Mouse (Mus musculus) cerebellum, adult 2 months (tissue): ENCODE measurements at regions not wholly inside any gene's neighbourhood (a gene's known extent, or its start where the extent isn't known, plus 50 kb on each side); places are given as distances from the start of the nearest gene placed in this dataset.

Experiments
- DNase-seq, 2 experiments: peaks; one replicate each; pipeline ENCODE4 v3.0.0; 2021
- H3K27ac ChIP-seq: fragments of 200-500 bp; 2 replicates; pipeline ENCODE4 v1.5.1; 2012; ENCODE audit warnings: low read length, control low read depth, inconsistent platforms; ENCODE audit not compliant: insufficient read depth
- H3K27me3 ChIP-seq: fragments of 200-500 bp; 2 replicates; pipeline ENCODE4 v1.6.1; 2012; ENCODE audit warnings: inconsistent platforms, mild to moderate bottlenecking, low read length, moderate library complexity; ENCODE audit not compliant: control insufficient read depth, insufficient read depth
- H3K4me1 ChIP-seq: fragments of 200-500 bp; 2 replicates; pipeline ENCODE4 v1.6.1; 2011; ENCODE audit warnings: low read length; ENCODE audit not compliant: control insufficient read depth, insufficient read depth
- H3K4me3 ChIP-seq: fragments of 200-500 bp; replicated peaks from 2 replicates; pipeline ENCODE3; 2011; ENCODE audit warnings: mild to moderate bottlenecking, low read depth, low read length, control low read depth; ENCODE audit not compliant: insufficient read depth
- CTCF ChIP-seq: fragments of 200-500 bp; IDR thresholded peaks from 2 replicates; pipeline ENCODE4 v1.5.1; 2011; ENCODE audit warnings: low read depth, mild to moderate bottlenecking, control low read depth, low read length, moderate library complexity, borderline replicate concordance; ENCODE audit not compliant: insufficient read depth
- POLR2A ChIP-seq: fragments of 200-500 bp; IDR thresholded peaks from 2 replicates; pipeline ENCODE4 v1.6.1; 2011; ENCODE audit warnings: low read length, control low read depth, borderline replicate concordance; ENCODE audit not compliant: insufficient read depth
- WGBS: fragments of 180-500 bp; shearing (Covaris S2); methylation state at CpG from one replicate; pipeline ENCODE4 v1.1.7; 2018; 5-methylcytosine and 5-hydroxymethylcytosine counted together

DNA sequence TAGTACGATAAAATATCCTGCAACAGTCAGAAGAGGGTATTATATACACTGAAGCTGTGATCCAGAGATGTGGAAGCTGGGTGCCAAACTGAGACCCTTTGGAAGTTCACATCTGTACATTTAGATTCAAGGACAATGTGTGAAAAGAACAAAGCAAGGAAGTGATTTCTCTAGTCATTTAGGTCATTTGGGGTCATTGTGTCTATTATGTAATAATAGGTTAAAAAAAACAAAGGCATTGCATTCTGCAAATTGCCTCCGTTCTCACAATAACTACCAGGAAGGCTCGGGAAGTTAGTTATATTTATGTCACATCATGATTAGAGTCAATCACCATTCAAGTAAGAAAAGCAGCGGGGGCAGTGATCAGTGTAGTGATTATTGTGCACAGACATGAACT, 563.3 kb downstream of the Trim52 start:
- no peak for TF ChIP-seq POLR2A
- TF ChIP-seq CTCF = no peak
- DNase-seq = no peak
- Histone ChIP-seq H3K4me1 (no peaks in the 10 kb centered on the region), H3K4me3 (no peak overlapping the region), H3K27me3 (no peaks in the 10 kb centered on the region), H3K27ac (no peak overlapping the region)
- 38% methylated on average over 4 of the region's 4 CpGs for WGBS

DNA sequence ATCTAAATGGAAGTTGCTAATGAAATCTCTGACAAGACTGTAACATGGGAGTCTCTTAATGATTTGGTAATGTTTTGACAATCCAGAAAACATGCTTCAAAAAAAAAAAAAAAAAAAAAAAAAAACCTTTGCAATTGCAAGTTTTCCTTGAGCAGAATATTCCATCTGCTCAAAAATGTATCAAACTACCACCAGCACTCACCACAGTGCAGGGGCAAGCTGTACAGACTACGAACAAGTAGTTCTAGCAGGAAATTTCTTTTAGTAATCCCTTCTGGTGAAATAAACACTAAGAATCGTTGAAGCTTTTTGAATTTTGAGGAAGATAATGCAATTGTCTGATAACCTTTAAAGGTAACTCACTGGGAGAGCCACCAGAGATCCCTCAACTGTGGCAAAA, 572.0 kb downstream of the Trim52 start:
- TF ChIP-seq CTCF (no peak), POLR2A (no peak)
- Histone ChIP-seq H3K27ac (no peak overlapping the region), H3K4me1 (no peaks in the 10 kb centered on the region), H3K4me3 (no peak overlapping the region), H3K27me3 (no peaks in the 10 kb centered on the region)
- 68% methylated on average over 2 of the region's 2 CpGs for WGBS
- no peak for DNase-seq

GRCm38 (mm10) chr14:106681193-106681592, 575.2 kb downstream of the Trim52 start:
- Histone ChIP-seq H3K4me1 (no peaks in the 10 kb centered on the region), H3K4me3 (no peak overlapping the region), H3K27ac (no peak overlapping the region), H3K27me3 (no peaks in the 10 kb centered on the region)
- no peak for DNase-seq
- WGBS = 75% methylated on average over 4 of the region's 4 CpGs
- TF ChIP-seq CTCF = no peak

- WGBS = 76% methylated on average over 3 of the region's 3 CpGs
- Histone ChIP-seq H3K27ac (no peak overlapping the region), H3K27me3 (no peaks in the 10 kb centered on the region), H3K4me1 (no peaks in the 10 kb centered on the region), H3K4me3 (no peak overlapping the region)
- no peak for DNase-seq
- TF ChIP-seq POLR2A = no peak
- no peak for TF ChIP-seq CTCF
These were observed 581.4 kb downstream of the Trim52 start for GRCm38 (mm10) chr14:106687361-106687760.

DNA sequence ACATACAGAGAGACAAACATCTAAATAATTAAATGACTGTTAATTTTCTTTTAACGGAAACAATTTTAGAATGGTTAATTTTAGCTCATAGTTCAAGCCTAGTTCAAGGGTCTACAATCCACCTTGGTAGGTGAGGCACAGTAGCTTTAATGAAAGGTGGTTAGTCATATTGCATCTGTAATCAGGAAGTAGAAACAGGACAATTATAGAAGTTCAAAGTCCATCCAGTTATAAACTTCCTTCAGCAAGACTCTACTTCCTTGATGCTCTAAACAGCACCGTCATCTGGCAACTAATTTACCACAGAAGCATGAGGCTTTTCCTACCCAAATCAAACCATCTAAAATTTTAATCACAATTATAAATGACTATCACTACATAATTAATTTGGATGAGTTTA, 608.0 kb downstream of the Trim52 start:
- Histone ChIP-seq H3K27me3 (no peaks in the 10 kb centered on the region), H3K4me1 (no peaks in the 10 kb centered on the region), H3K4me3 (no peak overlapping the region), H3K27ac (no peak overlapping the region)
- TF ChIP-seq CTCF (no peak), POLR2A (no peak)
- no peak for DNase-seq
- WGBS = 95% methylated on average over 2 of the region's 2 CpGs

DNA sequence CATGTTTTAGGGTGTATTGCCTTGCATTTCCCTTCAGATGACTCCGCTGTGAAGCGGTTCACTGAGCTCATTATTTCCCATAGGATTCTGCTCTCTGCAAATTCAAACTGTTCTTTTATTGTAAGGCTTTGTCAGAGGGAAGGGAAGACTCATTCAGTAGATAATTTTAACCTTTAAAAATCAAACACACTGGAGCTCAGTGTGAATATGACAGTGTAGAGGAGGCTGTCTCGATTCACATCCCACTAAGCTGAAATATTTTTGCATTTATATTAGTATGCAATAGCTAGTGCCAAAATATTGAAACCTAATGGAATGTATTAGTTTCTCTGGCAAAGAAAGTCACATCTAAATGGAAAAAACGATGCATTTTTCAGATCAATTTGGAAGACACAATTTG, 627.8 kb downstream of the Trim52 start:
- H3K4me1 ChIP-seq = no peaks in the 10 kb centered on the region
- WGBS = 66% methylated on average over 4 of the region's 4 CpGs
- no peak for DNase-seq
- TF ChIP-seq CTCF = no peak
- TF ChIP-seq POLR2A = no peak
- H3K4me3 ChIP-seq = no peak overlapping the region
- H3K27ac ChIP-seq = no peak overlapping the region
- H3K27me3 ChIP-seq = no peaks in the 10 kb centered on the region

DNA sequence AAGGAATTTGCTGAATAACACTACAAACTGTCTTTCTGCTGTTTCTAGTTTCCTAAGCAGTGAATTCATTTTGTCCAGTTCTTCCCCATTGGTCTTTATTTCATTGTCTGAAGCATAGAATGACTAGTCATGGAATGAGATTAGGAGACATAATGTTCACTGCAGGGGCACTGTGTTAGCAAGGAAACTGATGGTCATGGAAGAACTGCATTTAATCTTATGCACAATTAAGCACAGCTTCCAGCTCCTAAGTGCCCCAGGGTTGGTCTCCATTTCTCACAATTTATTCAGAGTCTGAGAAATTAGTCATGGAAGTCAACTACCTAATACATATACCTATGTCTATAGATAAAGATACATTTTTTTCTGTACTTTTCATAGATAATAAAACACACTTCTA, 634.9 kb downstream of the Trim52 start:
- H3K4me1 ChIP-seq = no peaks in the 10 kb centered on the region
- H3K4me3 ChIP-seq = no peak overlapping the region
- H3K27me3 ChIP-seq = no peaks in the 10 kb centered on the region
- H3K27ac ChIP-seq = no peak overlapping the region
- DNase-seq = no peak
- TF ChIP-seq CTCF (no peak), POLR2A (no peak)

- Histone ChIP-seq H3K4me3 (no peak overlapping the region), H3K27me3 (no peaks in the 10 kb centered on the region), H3K4me1 (peaks cover 5% of the 10 kb centered on the region; the same call in 1 of the 2 replicates), H3K27ac (no peak overlapping the region)
- no peak for DNase-seq
- no peak for TF ChIP-seq POLR2A
- no peak for TF ChIP-seq CTCF
- WGBS = 98% methylated on average over 3 of the region's 3 CpGs
These were observed 654.2 kb downstream of the Trim52 start for GRCm38 (mm10) chr14:106760150-106760549.
